Mouse (Mus musculus) adrenal gland, postnatal 36 days (tissue): Measurements from ENCODE around the gene Tmcc3. TPM values are rescaled to one million over a fixed set of nuclear protein-coding genes. Genes with fewer than 3 reads are reported as not detected.

Experiments
- DNase-seq, 2 experiments: peaks; one replicate each; pipeline ENCODE4 v3.0.0; 2021; ENCODE audit warnings: mixed read lengths in 1 of 2
- total RNA-seq, 2 experiments: library from RNA; stranded (reverse); gene quantifications; 2 replicates each; pipeline ENCODE4 v1.2.3; 2021

Gene Tmcc3
- total RNA-seq, 2 experiments from 2014 or later, result 19.9 to 31.3 TPM

DNA sequence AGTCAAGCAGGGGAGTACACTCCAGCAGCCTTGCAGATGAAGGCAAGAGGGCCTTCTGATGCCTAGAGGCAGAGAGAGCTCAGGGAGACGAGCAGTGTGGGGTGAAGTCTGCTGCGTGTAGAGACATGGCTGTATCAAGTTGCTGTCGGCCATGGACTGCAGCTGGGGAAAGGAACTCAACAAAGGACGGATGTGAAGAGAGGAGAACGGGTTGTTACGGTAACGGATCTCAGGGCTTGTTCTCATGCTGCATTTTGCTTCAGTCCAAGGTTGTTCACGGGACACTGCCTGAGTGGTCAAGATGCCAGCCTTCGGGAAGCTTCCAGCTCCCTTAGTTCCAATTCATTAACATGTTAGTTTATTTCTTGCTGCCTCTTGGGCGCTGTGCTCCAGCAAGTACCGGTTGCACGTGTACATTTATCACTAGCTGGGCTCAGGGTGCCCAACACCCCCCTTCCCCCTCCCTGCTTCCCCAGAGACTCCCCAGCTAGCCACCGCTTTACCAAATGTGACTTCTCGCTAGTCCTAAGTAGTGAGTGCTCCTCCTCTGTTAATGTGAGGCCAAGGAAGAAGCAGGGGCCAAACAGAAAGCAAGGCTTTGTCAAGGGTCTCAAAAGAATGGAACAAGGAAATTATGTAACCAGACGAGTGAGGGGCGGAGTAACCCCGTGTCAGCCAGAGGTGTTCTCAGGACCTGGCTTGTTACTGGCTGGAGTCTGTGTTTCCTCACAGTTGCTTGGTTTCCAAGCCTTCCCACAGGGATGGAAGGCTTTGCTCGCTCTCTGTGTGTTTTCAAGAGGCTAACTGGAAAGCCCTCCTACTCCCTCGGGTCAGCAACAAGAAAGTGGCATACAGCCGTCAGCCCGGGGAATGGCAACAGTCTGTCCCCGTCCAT lies 104.4 kb downstream of the Tmcc3 start:
- no peak for DNase-seq

DNA sequence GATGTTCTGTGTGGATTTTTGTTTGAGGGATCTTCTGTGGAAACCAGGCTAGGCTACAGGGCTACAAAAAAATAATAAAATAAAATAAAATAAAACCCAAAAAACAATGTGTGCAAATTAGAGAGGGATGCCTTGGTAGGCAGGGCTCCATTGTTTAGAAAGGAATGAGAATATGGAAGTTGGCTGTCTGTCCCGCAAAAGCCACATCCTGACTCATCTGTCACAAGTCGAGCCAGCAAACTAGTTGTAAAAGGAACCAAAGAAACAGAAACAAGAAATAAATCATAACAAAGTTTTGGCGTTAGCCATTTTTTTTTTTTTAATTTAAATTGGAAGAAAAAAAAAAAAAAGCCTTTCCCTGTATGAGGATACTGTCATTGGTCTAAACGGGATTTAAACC lies 105.9 kb downstream of the Tmcc3 start:
- no peak for DNase-seq

DNA sequence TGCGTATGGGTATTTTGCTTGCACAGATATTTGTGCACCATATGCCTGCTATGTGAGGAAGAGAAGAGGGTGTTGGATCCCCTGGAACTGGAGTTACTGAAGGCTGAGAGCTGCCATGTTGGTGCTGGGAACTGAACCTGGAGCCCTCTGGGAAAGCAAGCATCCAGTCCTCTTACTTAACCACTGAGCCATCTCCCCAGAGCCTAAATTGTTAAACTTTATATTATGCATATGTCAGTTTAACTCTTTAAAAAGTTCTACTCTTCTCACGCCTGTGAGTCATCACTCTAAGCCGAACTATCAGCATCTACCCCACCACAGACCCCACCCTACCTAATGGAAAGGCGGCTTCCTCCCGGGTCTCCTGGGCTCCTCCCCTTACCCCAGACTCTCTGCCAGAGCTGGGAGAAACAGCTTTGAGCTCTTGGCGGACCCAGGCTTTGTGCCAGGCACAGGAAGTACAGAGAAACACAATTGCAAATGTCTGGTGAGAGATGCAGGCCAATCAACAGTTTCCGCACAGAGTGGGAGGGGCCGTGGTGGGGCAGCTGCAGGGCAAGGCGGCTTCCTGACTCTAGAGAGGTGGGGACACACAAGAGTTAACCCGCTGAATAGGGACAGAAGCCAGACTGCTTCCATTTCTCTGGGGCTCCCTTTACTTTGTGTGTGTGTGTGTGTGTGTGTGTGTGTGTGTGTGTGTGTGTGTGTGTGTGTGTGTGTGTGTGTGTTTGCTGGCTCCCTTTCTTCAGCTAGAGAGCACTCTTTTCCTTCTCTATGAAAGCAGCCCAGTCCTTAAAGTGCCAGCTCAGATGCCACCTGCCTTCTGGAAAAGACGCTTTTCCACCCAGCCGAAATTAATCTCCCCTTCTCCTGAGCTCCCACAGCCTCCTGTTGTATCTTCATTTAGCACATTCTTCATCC lies 114.5 kb downstream of the Tmcc3 start:
- DNase-seq, result peak; percentile 61 to 76

DNA sequence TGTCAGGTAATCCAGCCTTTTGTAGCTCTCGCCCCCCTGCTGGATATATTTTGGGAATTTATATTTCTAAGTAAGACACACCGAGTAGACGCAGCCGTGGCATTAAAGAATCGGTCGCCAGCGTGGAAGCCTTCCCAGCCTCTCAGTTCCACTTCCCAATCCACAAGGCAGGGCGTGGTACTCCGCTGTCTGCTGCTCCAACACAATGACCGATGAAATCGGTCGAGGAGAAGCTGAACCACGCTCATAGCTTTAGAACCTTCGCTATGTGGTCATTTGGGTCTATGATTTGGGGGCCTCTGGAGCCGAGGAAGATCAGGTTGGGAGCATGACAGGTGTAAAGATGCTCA lies 115.1 kb downstream of the Tmcc3 start:
- DNase-seq, result no peak

DNA sequence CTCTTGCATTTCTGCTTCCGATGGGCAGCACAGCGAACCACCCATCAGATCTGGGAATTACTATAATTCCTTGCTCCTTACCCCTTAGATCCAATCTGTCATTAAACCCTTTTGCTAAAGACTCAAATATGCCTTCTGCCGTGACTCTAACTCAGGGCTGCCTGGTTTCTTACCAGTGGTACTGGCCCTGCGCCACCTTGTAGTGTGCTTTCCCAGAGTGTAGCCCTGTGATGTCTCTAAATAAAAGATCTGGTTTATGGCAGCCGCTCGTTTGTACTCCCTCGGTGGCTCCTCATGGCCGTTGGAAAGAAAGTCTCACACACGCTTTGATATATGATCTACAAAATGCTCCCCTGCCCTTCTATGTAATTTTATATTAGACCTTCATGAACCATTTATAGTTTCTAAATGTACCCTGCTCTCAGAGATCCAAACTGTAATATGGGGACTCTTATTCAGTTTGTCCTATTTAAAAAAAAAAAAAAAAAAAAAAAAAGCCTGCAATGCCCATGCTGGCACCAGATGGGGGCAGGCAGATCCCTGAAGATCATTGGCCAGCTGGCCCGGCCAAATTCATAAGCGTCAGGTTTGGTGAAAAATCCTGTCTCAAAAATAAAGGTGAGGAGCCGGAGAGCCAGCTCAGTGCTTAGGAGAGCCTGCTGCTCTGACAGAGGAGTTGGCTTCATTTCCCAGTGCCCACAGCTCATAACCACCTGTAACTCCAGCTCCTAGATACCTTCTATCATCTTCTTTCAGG lies 116.6 kb downstream of the Tmcc3 start:
- DNase-seq, result peak; percentile 11 to 26

DNA sequence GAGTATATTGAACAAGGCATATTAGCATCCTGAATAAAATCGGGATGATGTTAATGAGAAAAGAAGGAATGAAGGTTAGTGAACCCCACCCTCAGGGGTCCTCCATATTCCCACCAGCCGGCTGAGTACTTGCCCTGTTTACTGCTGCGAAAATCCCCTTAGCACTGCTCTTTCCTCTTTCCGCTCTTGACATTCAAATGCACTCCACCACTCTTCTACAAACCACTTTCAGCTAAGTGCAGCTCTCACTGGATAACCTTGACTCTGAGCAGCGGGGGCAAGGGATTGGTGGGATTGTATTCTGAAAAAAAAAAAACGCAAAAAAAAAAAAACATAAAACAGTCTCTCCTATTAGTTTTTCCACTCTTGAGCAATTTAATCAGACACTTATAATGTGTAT lies 118.8 kb downstream of the Tmcc3 start:
- DNase-seq, result no peak

DNA sequence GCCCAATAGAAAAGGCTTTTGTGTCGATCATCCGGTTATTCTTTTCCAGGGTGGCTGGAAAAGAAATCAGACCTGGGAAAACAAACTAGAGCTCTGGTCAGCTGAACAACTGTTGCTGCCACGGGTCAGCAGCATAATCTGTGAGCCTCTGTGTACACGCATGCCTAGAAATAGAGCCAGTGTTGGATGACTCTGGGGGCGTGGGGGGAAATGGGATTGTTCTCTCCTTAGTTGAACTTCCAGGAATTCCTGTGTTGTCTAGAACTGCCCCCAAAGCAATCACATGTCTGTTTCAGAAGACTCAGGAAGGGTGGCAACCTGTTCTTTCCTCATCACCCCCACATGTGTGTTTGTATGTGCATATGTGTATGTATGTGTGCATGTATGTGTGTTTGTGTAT lies 121.2 kb downstream of the Tmcc3 start:
- DNase-seq, result peak in 1 of 2 experiments; percentile 20

DNA sequence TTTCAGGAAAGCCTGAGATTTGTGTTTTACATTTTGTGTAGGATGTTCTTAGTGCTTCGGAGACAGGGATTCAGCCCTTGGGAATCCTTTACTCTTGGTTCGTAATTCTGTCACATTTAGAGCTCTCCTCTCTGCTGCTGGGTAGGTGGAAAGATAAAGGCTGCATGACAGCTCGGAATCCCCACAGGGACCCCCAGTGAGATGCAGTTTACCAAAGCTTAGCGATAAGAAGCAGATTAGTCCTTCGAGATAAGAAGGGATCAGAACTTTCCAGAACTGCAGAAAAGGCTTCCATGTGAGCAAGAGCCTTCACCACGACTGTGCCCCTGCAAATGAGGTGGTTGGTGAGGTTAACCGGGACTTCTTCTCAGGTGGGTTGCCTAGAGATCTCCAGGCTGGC lies 122.2 kb downstream of the Tmcc3 start:
- DNase-seq, result no peak

DNA sequence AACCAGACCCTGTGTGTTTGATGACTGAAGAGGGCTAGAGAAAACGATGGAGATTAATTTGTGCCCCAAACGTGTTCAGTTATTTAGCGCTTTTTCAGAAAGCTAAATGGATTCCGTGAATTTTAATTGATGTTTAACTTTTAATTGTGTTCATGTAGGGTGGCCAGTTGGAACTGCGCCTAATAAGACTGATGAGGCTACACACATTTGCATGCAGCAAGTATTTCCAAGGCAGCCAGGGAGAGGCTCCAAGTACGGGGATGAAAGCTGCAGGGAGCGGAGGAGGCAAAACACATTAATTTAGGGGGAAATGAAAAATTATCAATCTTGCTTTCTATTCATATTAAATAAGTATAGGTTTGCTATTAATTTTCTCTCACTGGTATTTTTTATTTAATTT lies 131.0 kb downstream of the Tmcc3 start:
- no peak for DNase-seq

DNA sequence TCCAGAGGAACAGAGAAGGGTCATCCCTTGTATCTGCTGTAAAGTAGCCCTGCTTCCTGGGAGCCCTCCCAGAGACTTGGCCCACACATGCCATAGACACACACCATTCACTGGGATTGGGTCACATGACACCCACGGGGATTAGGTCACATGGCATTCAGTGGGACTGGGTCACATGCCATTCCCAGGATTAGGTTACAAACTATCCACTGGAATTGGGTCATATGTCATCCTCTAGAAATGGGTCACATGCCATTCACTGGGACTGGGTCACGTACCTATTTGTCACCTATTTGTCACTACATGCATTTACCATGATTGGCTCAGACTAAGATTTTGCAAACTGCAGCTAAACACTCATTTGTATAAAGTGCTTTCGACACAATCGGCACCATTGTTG lies 131.7 kb downstream of the Tmcc3 start:
- DNase-seq, result no peak

DNA sequence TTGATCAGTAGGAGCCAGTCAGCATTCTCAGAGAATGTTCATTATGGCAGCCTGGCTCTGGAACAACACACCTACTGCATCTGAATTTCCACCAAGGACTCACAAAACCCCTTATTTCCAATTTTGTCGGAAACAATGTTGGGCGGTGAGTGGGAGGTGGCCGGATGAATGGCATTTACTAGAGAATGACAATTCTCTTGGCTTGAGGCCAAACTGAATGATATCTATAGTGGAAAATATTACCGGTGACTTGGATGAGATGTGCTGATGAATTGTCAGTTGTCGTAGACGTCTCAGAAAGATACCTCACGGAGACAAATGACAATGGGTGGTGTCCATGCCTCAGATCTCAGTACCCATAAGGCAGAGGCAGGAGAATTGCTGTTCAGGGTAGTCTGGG lies 133.4 kb downstream of the Tmcc3 start:
- no peak for DNase-seq

DNA sequence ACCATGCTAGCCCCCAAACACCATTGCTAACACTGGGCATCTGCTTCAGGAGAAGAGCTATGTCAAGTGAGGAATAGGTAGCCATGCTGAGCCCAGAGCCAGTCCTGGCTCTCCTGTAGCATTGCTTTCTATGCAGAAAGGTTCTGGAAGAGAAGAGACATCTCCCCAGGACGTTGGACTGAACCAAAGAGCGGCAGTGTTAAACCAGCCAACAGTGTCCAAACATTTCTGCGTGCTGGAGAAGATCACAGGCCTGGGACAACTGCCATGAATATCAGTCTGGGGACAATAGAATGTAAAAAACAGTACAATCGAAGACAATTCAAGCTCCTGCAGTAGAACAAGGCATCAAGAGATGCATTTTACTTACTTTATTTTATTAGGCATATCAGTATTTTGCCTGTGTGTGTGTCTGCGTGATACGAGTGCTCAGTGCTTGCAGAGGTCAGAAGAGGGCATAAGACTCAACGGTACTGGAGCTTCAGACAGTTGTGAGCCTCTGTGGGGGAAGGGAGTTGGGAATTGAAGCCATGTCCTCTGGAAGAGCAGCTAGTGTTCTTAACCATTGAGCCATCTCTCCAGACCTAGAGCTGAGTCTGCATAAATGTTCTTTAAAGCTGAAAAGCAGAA lies 134.7 kb downstream of the Tmcc3 start:
- no peak for DNase-seq

DNA sequence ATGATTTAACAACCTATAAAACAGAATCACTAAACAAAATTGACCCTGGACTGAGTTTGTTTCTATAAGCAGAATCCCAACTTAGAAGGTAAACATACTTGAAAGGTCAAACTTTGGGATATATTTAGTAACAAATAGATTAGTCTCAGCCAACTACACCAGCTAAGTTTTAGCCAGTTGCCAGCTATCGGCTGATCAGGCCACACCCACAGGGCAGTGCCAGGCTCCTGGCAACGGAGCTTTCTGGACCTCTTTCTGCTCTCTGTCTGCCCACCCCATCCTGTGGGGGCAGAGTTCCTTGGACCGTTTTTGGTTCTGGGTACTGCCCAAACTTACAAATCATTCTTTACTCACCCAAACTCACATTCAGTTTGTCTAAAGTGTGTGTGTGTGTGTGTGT lies 137.9 kb downstream of the Tmcc3 start:
- DNase-seq, result peak; percentile 20 to 49

DNA sequence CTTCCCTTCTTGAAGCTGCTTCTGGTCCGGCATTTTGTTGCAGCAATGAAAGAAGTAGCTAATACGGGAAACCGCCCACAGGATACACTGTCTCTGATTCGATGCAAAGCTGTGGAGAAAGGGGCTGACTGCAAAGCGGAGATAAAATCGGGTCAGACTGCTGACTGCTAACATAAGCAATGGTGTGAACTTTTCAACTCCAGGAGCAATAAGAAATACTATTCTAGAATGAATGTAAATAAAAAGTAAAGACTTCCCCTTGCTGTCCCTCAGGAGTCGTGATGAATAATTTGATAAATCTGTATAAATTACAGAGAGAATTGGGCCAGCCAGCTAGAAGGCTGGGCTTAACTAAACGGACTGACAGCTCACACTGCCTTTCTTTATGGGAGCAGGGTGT lies 139.0 kb downstream of the Tmcc3 start:
- no peak for DNase-seq

DNA sequence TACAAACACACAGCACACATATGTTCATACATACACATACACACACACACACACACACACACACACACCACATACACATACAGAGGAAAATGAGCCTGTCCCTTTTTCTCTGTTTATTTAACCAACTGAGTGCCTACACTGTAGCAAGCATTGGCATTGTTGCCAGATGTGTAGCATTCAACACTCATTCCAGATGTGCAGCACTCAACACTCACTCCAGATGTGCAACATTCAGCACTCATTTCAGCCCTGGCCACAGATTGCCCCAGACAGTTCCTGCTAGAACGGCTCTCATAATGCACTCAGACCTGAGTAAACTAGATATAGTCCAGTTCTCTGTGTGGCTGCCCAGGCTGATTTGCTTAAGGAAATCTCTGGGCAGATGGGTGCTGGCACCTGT lies 145.7 kb downstream of the Tmcc3 start:
- DNase-seq, result no peak

DNA sequence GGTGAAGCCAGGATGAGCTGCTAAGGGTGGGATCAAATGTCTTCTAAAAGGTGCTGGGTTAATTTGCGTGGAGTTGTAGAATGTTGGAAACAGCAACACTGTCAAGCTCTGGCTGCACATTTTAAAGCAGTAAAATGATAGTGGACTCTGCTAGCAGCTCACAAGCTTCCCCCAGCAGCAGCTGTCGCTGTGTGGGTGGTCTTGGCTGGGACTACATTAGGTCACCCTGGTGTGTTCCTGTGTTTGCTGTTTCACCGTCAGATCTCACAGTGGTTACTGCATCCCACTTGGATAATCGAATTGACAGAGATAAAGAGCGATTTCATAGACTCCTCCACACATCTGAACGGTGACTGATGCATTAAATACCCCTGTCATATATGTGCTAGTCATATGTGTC lies 146.9 kb downstream of the Tmcc3 start:
- no peak for DNase-seq

DNA sequence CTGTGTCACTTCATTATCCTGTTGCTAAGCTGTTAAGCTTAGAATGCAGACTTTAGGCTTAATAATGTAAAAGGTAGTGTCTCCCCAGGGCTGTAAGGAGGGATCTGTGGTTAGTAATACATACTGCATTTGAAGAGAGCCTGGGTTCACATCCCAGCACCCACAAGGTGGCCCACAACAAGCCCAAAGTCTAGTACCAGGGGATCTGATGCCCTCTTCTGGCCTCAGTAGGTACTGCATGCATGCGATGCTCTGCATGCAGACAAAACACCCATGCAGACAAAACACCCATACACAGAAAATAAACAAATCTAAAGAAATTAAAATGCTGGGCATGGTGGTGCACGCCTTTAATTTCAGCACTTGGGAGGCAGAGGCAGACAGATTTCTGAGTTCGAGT lies 149.6 kb downstream of the Tmcc3 start:
- DNase-seq, result no peak

DNA sequence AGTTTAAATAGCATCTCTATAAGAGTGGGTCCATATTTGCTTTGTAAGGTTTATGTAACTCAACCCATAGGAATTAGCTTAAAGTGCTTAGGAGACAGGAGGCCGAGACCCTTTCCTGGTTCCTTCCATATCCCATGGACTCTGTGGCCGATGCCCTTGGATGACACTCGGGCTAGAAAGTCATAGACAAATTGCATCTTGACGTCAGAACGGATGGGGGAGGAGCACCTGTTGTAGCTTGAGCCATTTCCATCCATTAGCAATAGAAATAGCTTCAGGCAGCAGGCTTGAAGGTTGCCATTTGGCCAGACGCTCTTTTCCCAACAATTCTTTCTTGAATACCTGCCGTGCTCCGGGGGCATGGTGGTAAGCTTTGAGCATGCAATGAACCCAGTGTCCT lies 150.1 kb downstream of the Tmcc3 start:
- no peak for DNase-seq

DNA sequence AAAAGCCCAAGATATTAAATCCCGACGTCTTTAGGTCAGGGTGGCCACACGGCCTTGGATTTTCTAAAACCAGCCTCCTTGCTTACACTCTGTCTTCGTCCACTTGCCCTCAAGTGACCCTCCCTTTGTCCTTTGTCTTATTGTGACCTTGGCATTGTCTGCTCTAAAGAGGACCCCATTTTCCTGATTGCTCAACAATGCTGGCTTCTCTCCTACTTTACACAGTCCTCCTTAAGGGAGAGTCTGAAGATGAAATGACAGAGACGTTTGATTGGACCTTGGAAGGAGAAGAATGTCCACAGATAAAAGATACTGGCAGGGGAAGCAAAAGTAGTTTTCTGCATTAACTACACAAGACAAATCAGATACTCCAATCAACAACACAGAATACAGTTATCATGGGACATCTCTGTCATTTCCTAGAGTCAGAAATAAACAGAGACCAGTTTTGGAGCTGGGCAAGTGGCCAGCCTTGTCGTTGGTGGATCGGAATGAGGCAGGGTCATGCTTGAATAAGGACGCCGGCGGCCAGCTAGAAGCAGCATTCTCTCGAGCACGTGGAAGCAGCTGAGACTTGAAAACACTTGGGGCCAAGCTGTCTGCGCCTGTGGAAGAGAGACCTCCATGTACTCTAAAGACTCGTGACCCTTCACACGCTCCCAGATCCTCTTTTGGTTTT lies 150.8 kb downstream of the Tmcc3 start:
- peak; percentile 74 to 79 for DNase-seq

DNA sequence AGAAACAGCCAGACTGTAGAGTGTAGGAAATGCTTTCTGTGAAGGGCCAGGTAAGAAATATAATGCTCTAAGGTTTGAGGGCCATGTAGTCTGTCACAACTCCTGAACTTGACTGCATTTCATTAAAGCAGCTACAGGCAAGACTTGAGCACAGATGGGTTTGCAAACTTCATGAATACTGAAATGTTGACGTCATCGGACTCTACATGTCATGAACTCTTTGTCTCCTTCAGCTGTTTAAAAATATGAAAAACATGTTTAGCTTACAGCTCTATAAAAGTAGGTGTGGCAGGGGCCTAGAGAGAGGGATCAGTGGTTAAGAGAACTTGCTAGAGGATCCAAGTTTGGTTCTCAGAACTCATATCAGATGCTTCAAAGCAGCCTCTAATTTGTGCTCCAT lies 151.7 kb downstream of the Tmcc3 start:
- DNase-seq, result no peak

DNA sequence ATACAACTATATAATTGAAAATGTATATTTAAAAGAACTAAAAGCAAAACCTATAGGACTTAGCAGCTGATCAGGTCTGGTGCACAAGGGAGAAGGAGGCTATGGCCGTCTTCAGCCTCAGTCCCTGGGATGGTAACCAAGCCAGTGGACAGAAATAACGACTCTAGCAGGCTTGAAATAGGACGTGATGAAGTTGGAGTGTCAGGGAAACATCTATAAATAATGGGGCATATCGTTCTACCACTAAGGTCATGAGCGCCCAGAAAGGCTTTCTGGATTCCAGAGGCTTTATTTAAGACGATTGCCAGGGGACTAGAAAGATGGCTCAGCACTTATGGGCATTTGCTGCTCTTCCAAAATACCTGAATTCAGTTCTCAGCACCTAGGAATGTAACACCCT lies 153.9 kb downstream of the Tmcc3 start:
- no peak for DNase-seq

DNA sequence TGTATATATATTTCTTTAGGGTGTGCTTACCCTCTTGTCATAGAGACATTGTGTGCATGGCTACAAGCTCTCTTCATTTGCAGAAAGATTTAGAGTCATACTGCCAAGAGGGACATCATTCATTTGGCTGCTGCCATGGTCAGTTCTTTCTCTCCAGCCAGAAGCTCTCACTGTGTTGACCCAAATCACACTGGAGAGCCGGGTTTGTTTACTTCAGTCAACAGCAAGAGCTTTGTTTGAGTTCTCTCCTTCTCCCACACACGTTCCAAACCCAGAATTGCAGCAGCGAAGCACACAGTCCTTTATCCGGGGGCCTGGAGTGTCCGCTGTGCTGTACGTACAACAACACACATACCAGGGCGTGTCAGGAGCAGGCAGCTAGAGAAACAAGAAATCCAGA lies 154.6 kb downstream of the Tmcc3 start:
- no peak for DNase-seq
